Mouse (Mus musculus) layer of hippocampus, adult 6 months (tissue): Measurements from ENCODE around the gene Lmod3. TPM values are rescaled to one million over a fixed set of nuclear protein-coding genes. Genes with fewer than 3 reads are reported as not detected.

Source experiments
- long read RNA-seq, 2 experiments: library from polyadenylated mRNA; unstranded; transcript quantifications; one replicate each; pipeline ENCODE4 v2.0.0; 2019 to 2020
- polyA plus RNA-seq: library from polyadenylated mRNA; unstranded; fragments of <200 nt; fragmentation: Nextera tagmentation; gene quantifications from 2 replicates; pipeline ENCODE4 v1.2.3, GENCODE M21; 2021

Lmod3 gene
- polyA plus RNA-seq = not detected in 2 replicates
- long read RNA-seq, experiment 1 = 0 reads
- long read RNA-seq, experiment 2 = 0 reads

DNA sequence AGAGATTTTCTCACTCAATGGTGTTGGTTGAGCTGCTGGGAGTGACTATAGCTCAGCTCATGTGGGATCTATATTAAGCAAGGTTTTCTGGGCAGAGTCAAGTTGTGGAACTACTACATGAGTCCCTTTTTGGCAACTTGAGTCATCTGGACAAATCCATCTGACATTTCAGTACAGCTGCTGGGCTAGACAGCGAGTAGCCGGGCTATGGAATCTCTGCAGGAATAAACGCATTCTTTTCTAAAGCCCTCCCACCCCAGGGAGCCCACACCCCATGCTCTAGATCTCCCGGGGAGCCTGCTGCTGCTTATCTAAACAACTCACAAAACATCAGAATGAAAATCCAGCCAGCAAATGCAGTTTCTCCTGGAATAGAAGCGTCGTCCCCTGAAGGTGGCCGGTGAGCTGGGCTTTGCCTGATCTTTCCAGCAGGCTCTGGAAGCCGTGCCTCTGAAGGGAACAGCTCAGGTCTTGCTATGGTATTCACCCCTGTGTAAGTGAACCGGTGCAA is at the start of gene Lmod3:
Lmod3 (minus strand) TSS at position 49 of the 511 bp plus-strand sequence.

DNA sequence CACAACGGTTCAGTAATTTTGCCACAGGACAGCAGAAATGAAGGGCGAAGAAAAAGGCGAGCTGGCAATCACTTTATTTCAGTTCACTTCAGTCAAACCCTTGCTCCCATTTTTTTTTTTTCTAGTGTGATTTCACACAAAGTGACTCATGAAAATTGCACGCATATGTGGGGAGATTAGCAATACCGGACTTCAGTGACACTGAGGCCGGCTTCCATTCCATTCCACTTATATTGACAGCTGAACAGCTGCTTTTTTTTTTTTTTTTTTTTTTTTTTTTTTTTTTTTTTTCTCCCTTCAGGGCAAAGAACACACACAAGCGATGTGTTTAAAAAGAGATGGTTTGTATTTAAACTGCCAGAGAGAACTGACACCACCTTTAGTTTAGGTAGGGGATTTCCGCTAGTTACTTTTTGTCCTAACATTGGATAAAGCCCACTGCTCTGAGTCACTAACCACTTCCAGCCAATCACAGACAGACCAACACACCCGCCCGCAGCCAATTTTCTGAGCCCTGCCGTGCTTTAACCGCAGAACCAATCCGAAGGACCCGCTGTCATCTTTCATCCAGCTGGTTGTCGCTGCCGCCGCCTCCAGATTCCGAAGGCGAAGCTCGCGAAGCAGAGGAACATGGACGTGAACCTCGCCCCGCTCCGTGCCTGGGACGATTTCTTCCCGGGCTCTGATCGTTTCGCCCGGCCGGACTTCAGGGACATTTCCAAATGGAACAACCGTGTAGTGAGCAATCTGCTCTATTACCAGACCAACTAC is 42.2 kb downstream of the Lmod3 start, which contains the start of gene Arl6ip5:
Arl6ip5 (plus strand) TSS at position 499 of the 771 bp plus-strand sequence.

DNA sequence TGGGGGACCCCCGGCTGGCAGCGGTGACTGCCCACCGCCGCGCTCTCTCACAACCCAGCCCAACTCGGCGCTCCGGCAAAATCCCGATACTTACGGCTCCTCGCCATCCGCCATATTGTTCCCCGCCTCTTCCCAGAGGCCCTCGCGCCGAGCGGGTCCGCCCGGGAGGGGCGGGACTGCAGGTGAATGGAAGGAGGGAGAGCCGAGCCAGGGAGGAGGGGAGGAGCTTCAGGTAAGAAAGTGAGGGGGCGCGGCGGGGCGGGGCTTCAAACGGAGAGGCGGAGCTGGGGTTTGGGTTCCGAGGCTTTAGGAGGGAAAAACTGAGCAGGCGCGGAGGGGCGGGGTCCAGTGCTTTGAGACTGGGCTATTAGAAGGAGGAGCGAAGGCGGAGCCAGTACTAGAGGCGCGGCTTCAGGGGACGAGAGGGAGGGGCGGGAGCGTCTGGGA is 47.1 kb downstream of the Lmod3 start, which contains the start of gene Uba3:
Uba3 (minus strand) TSS at position 209 of the 447 bp plus-strand sequence.

Other genes starting within 250 kb of the Lmod3 start
- 0.43 and 0.67 TPM in 2 replicates for gene Fam19a4, start 192.3 kb downstream of the Lmod3 start, polyA plus RNA-seq
- 3.1 and 3.3 TPM in 2 replicates for gene Eogt, start 103.6 kb downstream of the Lmod3 start, polyA plus RNA-seq
- 21.6 and 38.0 TPM in 2 replicates for gene Tmf1, start 73.6 kb downstream of the Lmod3 start, polyA plus RNA-seq
- 42.1 and 45.7 TPM in 2 replicates for gene Uba3, start 47.1 kb downstream of the Lmod3 start, polyA plus RNA-seq
- 62.8 and 68.2 TPM in 2 replicates for gene Arl6ip5, start 42.1 kb downstream of the Lmod3 start, polyA plus RNA-seq